Mouse (Mus musculus) megakaryocyte, embryonic 14.5 days (primary cell): ENCODE measurements at regions not wholly inside any gene's neighbourhood (a gene's known extent, or its start where the extent isn't known, plus 50 kb on each side); places are given as distances from the start of the nearest gene placed in this dataset.

Experiments used
- H3K27me3 ChIP-seq: replicated peaks from 2 replicates; pipeline ENCODE3; 2012; ENCODE audit warnings: inconsistent platforms
- H3K36me3 ChIP-seq: replicated peaks from 2 replicates; pipeline ENCODE3; 2012; ENCODE audit warnings: low read length, inconsistent platforms, mixed read lengths
- H3K4me1 ChIP-seq: 2 replicates; pipeline ENCODE4 v1.6.1; 2012; ENCODE audit warnings: inconsistent platforms
- H3K4me3 ChIP-seq: replicated peaks from 2 replicates; pipeline ENCODE3; 2012; ENCODE audit warnings: moderate library complexity, mild to moderate bottlenecking, inconsistent platforms
- H3K9me3 ChIP-seq: 2 replicates; pipeline ENCODE4 v1.6.1; 2012; ENCODE audit warnings: inconsistent platforms
- FLI1 ChIP-seq: IDR thresholded peaks from 2 replicates; pipeline ENCODE4 v1.6.1; 2012; ENCODE audit warnings: low read length, inconsistent platforms, mixed read lengths
- GATA1 ChIP-seq: IDR thresholded peaks from 3 replicates; pipeline ENCODE4 v1.6.1; 2012; ENCODE audit warnings: mixed read lengths, low read length, inconsistent platforms, borderline replicate concordance

GRCm38 (mm10) chr2:118025829-118026735, 85.6 kb upstream of the Thbs1 start:
- Histone ChIP-seq H3K4me1 (peaks cover 68% of the 10 kb centered on the region), H3K4me3 (no peak overlapping the region), H3K27me3 (no peaks in the 10 kb centered on the region), H3K9me3 (no peaks in the 10 kb centered on the region), H3K36me3 (peaks cover 92% of the 10 kb centered on the region)
- no peak for TF ChIP-seq GATA1
- TF ChIP-seq FLI1, result no peak

GRCm38 (mm10) chr2:118028881-118029280, 82.8 kb upstream of the Thbs1 start:
- Histone ChIP-seq H3K9me3 (no peaks in the 10 kb centered on the region), H3K27me3 (no peaks in the 10 kb centered on the region), H3K36me3 (peaks cover 90% of the 10 kb centered on the region), H3K4me3 (no peak overlapping the region), H3K4me1 (peaks cover 84% of the 10 kb centered on the region)
- TF ChIP-seq GATA1 (no peak), FLI1 (no peak)

DNA sequence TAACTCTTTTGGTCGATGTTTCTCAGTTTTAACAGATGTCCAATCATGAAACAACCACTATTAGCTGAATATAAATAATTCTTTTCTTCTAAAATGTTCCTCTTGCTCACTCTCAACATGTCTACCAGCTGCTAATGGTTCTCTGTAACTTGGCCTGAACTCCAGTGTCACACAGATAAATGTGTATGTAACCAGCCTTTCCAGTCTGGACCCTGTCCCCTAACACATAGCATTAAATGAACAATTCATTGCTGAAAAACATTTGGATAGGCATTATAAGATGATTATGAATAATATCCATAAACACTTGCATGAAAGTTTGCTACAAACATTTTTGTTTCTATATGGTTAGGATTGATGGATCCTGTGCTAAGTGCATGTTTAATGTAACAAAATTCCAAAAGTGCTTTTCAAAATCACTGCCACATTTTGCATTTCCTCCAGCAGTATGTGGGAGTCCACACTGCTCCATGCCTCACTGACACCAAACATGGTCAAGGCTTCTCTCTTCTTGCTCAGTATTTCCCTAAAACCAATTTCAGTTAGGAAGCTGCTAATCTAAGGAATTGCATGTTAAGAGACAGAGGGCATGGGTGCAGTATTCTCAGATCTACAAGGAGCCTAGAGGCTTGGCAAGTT, 82.1 kb upstream of the Thbs1 start:
- H3K36me3 ChIP-seq, result peaks cover 90% of the 10 kb centered on the region
- H3K9me3 ChIP-seq, result no peaks in the 10 kb centered on the region
- H3K4me1 ChIP-seq, result peaks cover 86% of the 10 kb centered on the region
- TF ChIP-seq GATA1, result no peak
- no peak for TF ChIP-seq FLI1
- no peak overlapping the region for H3K4me3 ChIP-seq
- no peaks in the 10 kb centered on the region for H3K27me3 ChIP-seq

GRCm38 (mm10) chr2:118031662-118032061, 80.0 kb upstream of the Thbs1 start:
- H3K27me3 ChIP-seq, result no peaks in the 10 kb centered on the region
- H3K4me3 ChIP-seq, result peak overlapping the region; percentile 24
- H3K9me3 ChIP-seq, result no peaks in the 10 kb centered on the region
- H3K4me1 ChIP-seq, result peaks cover 90% of the 10 kb centered on the region
- peaks cover 87% of the 10 kb centered on the region for H3K36me3 ChIP-seq
- TF ChIP-seq GATA1 (no peak), FLI1 (no peak)

DNA sequence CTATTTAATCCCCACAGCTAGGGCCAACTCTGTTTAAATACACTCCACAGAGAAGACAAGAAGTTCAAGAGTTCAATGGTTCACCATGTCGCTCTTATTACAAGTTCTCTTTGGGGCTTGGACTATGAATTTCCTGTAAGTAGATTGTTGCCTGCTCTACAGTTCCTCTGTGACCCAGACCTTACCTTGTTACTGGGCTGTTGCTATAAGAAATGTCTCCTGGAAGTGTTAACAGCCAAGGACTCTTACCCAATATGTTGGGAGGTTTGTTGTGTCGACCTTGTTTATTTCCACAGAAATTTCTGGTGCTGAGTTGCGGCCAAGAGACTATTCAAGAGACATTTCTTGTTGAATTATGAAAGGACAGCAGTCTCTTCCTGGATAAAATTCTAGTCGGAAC, 78.3 kb upstream of the Thbs1 start:
- peaks cover 72% of the 10 kb centered on the region for H3K36me3 ChIP-seq
- H3K4me3 ChIP-seq, result no peak overlapping the region
- peaks cover 88% of the 10 kb centered on the region for H3K4me1 ChIP-seq
- H3K27me3 ChIP-seq, result no peaks in the 10 kb centered on the region
- TF ChIP-seq FLI1, result no peak
- TF ChIP-seq GATA1, result no peak
- H3K9me3 ChIP-seq, result no peaks in the 10 kb centered on the region

- peaks cover 88% of the 10 kb centered on the region for H3K4me1 ChIP-seq
- peaks cover 66% of the 10 kb centered on the region for H3K36me3 ChIP-seq
- no peaks in the 10 kb centered on the region for H3K9me3 ChIP-seq
- TF ChIP-seq GATA1, result no peak
- TF ChIP-seq FLI1, result no peak
- no peaks in the 10 kb centered on the region for H3K27me3 ChIP-seq
- no peak overlapping the region for H3K4me3 ChIP-seq
These were observed 77.7 kb upstream of the Thbs1 start for GRCm38 (mm10) chr2:118034026-118034425.

DNA sequence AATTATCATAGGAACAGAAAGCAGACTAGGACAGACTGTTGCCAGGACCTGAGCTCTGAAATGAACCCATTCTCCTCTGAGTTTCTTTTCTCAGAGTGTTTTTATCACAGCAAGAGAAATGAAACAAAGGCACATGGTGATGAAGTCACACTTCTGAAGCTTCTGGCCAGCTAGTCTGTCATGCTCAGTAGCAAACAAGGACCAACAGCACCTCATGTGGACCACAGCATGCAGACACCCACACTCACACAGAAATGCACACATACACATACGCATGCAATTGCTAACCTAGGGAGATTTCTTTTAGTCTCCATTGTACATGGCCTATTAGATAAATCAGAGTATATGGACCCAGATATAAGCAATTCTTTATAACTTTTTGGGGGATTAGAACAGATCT, 76.3 kb upstream of the Thbs1 start:
- no peaks in the 10 kb centered on the region for H3K9me3 ChIP-seq
- H3K36me3 ChIP-seq, result peaks cover 66% of the 10 kb centered on the region
- H3K27me3 ChIP-seq, result no peaks in the 10 kb centered on the region
- no peak for TF ChIP-seq FLI1
- no peak for TF ChIP-seq GATA1
- H3K4me1 ChIP-seq, result peaks cover 88% of the 10 kb centered on the region
- H3K4me3 ChIP-seq, result no peak overlapping the region

DNA sequence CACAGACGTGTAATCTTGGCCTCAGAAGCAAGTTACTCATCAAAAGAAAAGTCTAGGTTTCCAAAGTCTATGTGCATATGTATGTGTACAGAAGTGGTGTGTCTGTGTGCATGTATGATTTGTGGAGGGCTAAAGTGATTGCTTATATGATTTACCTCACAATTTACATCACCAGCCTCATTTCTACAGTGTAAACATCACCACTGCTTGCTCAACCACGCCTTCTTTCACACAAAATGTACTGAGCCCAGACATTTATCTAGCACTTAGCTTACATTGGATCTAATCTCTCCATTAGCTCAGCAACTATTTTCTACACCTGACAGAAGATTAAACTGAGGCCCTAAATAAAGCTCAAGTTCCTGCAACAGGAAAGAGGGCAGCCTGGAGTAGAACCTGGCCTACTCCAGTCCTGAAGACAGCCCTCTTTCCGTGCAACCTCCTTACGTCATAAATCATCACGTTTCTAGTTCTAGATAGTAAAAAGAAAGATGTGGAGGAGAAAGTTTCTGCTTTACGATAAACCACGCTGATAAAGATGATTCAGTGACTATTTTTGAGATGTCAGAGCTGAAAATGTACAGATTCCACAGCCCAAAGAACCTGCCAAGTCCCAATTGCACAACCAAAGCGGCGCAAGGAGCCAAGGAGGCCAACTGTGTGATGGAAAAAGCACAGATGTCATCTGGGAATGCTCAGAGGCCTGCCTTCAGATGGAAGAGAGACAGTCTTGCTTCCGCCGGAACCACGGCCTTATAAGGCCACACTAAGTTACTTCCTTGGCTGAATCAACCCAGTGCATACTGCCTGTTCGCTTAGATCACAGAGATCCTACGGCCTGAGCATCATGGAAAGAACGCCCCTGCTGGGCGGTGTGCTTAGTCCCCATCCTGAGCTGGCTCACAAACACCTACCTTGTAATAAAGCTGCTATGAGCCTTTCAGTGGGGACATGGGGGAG, 72.5 kb upstream of the Thbs1 start:
- H3K9me3 ChIP-seq, result no peaks in the 10 kb centered on the region
- no peak overlapping the region for H3K4me3 ChIP-seq
- H3K4me1 ChIP-seq, result peaks cover 80% of the 10 kb centered on the region
- no peaks in the 10 kb centered on the region for H3K27me3 ChIP-seq
- peaks cover 60% of the 10 kb centered on the region for H3K36me3 ChIP-seq
- TF ChIP-seq GATA1, result no peak
- TF ChIP-seq FLI1, result no peak

DNA sequence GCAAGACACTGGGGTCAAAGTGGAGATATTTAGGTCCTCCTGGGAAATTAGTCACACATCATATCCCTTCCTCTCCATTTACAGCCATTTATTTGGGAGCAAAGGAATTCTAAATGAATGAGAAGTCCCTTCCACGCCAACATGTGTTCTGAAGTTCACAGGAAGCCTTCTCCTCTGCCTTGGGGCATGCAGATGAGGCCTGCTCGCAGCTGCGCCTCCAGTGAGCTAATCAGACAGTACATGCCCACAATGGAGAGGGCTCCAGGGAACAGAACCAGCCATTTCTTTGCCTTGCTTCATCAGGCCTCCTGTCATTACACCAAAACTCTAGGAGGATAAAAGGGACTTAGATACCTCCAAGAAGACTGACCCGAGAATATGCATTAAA, 71.9 kb upstream of the Thbs1 start:
- H3K27me3 ChIP-seq, result no peaks in the 10 kb centered on the region
- peaks cover 80% of the 10 kb centered on the region for H3K4me1 ChIP-seq
- no peak for TF ChIP-seq GATA1
- no peak for TF ChIP-seq FLI1
- H3K4me3 ChIP-seq, result no peak overlapping the region
- H3K36me3 ChIP-seq, result peaks cover 53% of the 10 kb centered on the region
- H3K9me3 ChIP-seq, result no peaks in the 10 kb centered on the region
